Mouse (Mus musculus): ENCODE measurements at regions not wholly inside any gene's neighbourhood (a gene's known extent, or its start where the extent isn't known, plus 50 kb on each side); places are given as distances from the start of the nearest gene placed in this dataset.

- DNase-seq (ENCODE audit: low read depth, low spot score) = no peak
These were observed 246.0 kb upstream of the Trib2 start for GRCm38 (mm10) chr12:16062689-16063088.

GRCm38 (mm10) chr12:16060461-16060860 is 243.7 kb upstream of the Trib2 start:
- no peak for DNase-seq (ENCODE audit: low read depth, low spot score)

- no peak for DNase-seq (ENCODE audit: low read depth, low spot score)
These were observed 241.5 kb upstream of the Trib2 start for GRCm38 (mm10) chr12:16058255-16058654.

- no peak for DNase-seq (ENCODE audit: low read depth, low spot score)
These were observed 240.1 kb upstream of the Trib2 start for GRCm38 (mm10) chr12:16056831-16057230.

- DNase-seq (ENCODE audit: low read depth, low spot score) = no peak
These were observed 239.5 kb upstream of the Trib2 start for GRCm38 (mm10) chr12:16056216-16056615.

- DNase-seq (ENCODE audit: low read depth, low spot score) = no peak
These were observed 237.9 kb upstream of the Trib2 start for GRCm38 (mm10) chr12:16054591-16054990.

GRCm38 (mm10) chr12:16053735-16054134 is 237.0 kb upstream of the Trib2 start:
- no peak for DNase-seq (ENCODE audit: low read depth, low spot score)

GRCm38 (mm10) chr12:16052998-16053397 is 236.3 kb upstream of the Trib2 start:
- no peak for DNase-seq (ENCODE audit: low read depth, low spot score)

- DNase-seq (ENCODE audit: low read depth, low spot score) = no peak
These were observed 235.6 kb upstream of the Trib2 start for GRCm38 (mm10) chr12:16052353-16052752.

GRCm38 (mm10) chr12:16051439-16051838 is 234.7 kb upstream of the Trib2 start:
- no peak for DNase-seq (ENCODE audit: low read depth, low spot score)

- no peak for DNase-seq (ENCODE audit: low read depth, low spot score)
These were observed 232.8 kb upstream of the Trib2 start for GRCm38 (mm10) chr12:16049545-16049944.

- DNase-seq (ENCODE audit: low read depth, low spot score) = no peak
These were observed 229.9 kb upstream of the Trib2 start for GRCm38 (mm10) chr12:16046643-16047042.

GRCm38 (mm10) chr12:16045791-16046494 is 229.2 kb upstream of the Trib2 start:
- DNase-seq (ENCODE audit: low read depth, low spot score) = no peak

GRCm38 (mm10) chr12:16043466-16044214 is 226.9 kb upstream of the Trib2 start:
- no peak for DNase-seq (ENCODE audit: low read depth, low spot score)

GRCm38 (mm10) chr12:16042362-16042761 is 225.6 kb upstream of the Trib2 start:
- no peak for DNase-seq (ENCODE audit: low read depth, low spot score)

- no peak for DNase-seq (ENCODE audit: low read depth, low spot score)
These were observed 224.4 kb upstream of the Trib2 start for GRCm38 (mm10) chr12:16041129-16041528.

GRCm38 (mm10) chr12:16035551-16035950 is 218.8 kb upstream of the Trib2 start:
- no peak for DNase-seq (ENCODE audit: low read depth, low spot score)

- no peak for DNase-seq (ENCODE audit: low read depth, low spot score)
These were observed 218.2 kb upstream of the Trib2 start for GRCm38 (mm10) chr12:16034691-16035515.

GRCm38 (mm10) chr12:16026654-16027053 is 209.9 kb upstream of the Trib2 start:
- no peak for DNase-seq (ENCODE audit: low read depth, low spot score)

- DNase-seq (ENCODE audit: low read depth, low spot score) = no peak
These were observed 206.6 kb upstream of the Trib2 start for GRCm38 (mm10) chr12:16023273-16023672.

- no peak for DNase-seq (ENCODE audit: low read depth, low spot score)
These were observed 204.6 kb upstream of the Trib2 start for GRCm38 (mm10) chr12:16021202-16021821.

GRCm38 (mm10) chr12:16018237-16018636 is 201.5 kb upstream of the Trib2 start:
- no peak for DNase-seq (ENCODE audit: low read depth, low spot score)

Data from brain, embryonic 18.5 days (tissue).